Mouse (Mus musculus): ENCODE measurements at regions not wholly inside any gene's neighbourhood (a gene's known extent, or its start where the extent isn't known, plus 50 kb on each side); places are given as distances from the start of the nearest gene placed in this dataset.
A peak's percentile ranks its signal among the peaks of the same experiment; 100 is the strongest.

DNA sequence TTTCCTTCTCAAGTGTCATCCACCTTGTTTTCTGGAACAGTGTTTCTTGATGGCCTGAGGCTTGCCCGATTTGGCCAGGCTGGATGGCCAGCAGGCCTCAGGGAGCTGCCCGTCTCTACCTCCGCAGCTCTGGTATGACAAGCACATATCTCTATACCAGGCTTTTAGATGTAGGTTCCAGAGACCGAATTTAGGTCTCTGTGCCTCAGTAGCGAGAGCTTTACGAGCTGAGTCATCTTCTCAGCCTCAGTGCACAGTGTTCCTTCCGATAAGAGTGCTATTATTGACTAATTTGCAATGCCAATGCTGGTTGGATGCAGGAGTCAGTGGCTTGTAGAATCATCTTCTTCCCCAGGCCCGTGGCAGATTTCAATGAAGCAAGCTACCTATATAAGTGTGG lies 243.4 kb upstream of the Cxcr4 start:
- no peaks in the 10 kb centered on the region for H3K36me3 ChIP-seq (replicated peaks)
- H3K27me3 ChIP-seq (ENCODE audit: poor library complexity, severe bottlenecking), result no peaks in the 10 kb centered on the region
- no peak for DNase-seq (ENCODE audit: extremely low spot score, low spot score)
- no peak overlapping the region for H3K4me3 ChIP-seq
- no peaks in the 10 kb centered on the region for H3K9me3 ChIP-seq
- no peak overlapping the region for H3K27ac ChIP-seq
- H3K4me1 ChIP-seq, result peaks cover 27% of the 10 kb centered on the region
- 92% methylated on average over 8 of the region's 8 CpGs for WGBS

DNA sequence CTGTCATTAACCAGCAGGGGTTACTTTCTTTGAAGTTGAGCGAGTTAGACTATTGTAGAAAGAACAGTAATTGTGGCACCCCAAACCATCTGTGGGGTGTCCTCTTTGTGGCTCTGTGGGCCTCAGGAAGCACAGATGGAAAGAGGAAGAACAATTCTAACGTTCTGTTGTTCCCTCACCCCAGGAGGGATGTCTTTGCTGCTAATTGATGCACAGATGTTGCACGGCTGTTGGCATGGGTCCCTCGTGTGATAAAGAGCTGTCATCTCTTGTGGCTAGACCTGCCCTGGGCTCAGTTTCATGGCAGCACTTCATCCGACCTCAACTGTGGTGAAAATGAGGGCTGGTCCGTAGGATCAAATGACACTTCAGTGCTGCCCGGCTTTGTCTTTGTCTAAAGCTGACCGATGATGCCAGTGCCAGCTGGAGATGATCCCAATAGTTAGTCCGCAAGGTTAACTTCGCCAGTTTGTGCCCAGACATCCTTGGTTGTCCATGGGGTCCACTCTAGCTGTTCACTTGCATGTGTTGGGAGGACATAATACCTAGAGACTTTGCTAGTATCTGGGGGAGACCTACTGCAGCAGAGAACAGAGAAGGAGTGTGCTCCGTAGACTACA lies 241.1 kb upstream of the Cxcr4 start:
- no peaks in the 10 kb centered on the region for H3K9me3 ChIP-seq
- H3K27me3 ChIP-seq (ENCODE audit: poor library complexity, severe bottlenecking), result no peaks in the 10 kb centered on the region
- no peaks in the 10 kb centered on the region for H3K36me3 ChIP-seq (replicated peaks)
- peaks cover 42% of the 10 kb centered on the region for H3K4me1 ChIP-seq
- WGBS, result 43% methylated on average over 11 of the region's 11 CpGs
- DNase-seq (ENCODE audit: extremely low spot score, low spot score), result no peak
- no peak overlapping the region for H3K27ac ChIP-seq
- H3K4me3 ChIP-seq, result no peak overlapping the region

DNA sequence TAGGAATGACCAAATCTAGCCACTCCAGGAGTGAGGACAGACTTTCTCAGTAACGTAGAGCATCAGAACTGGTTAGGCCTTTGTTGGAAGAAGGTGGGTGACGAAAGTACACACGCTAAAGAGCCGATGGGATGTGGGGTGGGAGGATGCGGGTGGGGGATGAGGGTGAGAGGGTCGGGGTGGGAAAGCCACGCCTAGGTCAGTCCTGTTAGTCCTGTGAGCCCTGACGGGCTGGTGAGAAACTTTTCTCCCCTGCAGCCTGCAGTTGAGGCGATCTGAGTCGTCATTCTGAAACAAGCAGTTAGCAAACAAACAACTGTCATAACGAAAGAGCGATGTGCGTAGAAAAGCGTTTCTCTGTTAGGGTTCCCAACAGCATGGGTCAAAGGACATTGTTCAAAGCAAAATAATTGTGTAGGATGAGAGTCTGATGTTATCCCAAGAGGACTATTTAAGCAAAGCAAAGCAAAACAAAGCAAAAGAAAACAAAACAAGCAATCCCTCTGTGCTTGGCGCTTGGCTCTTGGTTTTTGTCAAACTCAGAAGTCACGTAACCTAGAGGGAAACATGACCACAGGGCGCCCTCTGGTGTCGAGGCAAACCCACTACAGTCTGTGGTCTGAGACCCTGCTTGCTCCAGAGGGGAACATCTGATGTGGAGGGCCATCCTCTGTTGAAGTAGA lies 240.2 kb upstream of the Cxcr4 start:
- H3K4me1 ChIP-seq, result peaks cover 36% of the 10 kb centered on the region
- no peaks in the 10 kb centered on the region for H3K9me3 ChIP-seq
- no peaks in the 10 kb centered on the region for H3K27me3 ChIP-seq (ENCODE audit: poor library complexity, severe bottlenecking)
- H3K27ac ChIP-seq, result peak overlapping the region; percentile 75
- H3K4me3 ChIP-seq, result no peak overlapping the region
- peak; percentile 82 for DNase-seq (ENCODE audit: extremely low spot score, low spot score)
- no peaks in the 10 kb centered on the region for H3K36me3 ChIP-seq (replicated peaks)
- WGBS, result 51% methylated on average over 18 of the region's 18 CpGs

DNA sequence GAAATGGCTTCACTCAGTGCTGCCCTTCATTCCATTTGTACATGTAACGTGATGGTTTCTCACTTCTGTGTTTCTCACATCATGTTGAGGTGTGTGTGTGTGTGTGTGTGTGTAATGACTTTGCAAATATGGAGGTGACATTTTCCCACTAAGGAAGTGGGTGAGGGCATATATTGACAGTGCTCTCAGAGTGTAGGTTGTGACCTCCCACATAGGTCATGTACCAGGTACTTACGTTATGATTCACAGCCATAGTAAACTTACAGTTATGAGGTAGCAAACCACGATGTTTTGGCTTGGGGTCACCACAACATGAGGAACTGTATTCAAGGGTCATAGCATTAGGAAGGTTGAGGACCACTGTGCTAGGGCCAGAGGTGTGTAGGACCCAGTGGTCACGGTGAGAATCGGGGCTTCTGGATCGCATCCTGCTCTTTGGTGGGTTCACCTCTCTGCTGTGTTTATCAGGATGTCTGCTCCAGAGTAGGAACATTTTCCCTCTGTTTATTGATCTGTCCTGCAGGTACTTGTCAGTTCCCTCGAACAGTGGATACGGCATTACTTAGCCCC lies 238.7 kb upstream of the Cxcr4 start:
- no peak for DNase-seq (ENCODE audit: extremely low spot score, low spot score)
- WGBS, result 92% methylated on average over 8 of the region's 8 CpGs
- H3K27me3 ChIP-seq (ENCODE audit: poor library complexity, severe bottlenecking), result no peaks in the 10 kb centered on the region
- H3K27ac ChIP-seq, result no peak overlapping the region
- H3K4me3 ChIP-seq, result no peak overlapping the region
- peaks cover 28% of the 10 kb centered on the region for H3K4me1 ChIP-seq
- no peaks in the 10 kb centered on the region for H3K36me3 ChIP-seq (replicated peaks)
- H3K9me3 ChIP-seq, result no peaks in the 10 kb centered on the region

DNA sequence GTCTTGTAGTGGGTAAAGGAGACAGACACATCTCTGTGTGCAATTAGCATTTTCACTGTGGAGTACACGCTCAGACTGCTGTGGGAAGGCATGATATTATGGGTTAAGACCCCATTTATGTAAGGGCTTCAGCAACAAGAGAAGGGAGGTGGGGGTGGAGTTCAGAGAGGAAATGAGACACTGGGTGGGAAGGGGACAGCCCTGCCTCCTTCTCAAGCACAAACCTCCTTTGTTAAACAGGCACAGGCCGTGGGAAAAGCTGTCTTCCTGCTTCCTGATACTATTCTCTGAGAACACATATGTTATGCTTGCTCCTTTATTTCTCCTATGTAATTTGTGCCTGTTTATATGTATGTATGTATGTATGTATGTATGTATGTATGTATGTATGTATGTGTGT lies 237.4 kb upstream of the Cxcr4 start:
- no peaks in the 10 kb centered on the region for H3K36me3 ChIP-seq (replicated peaks)
- no peak overlapping the region for H3K27ac ChIP-seq
- H3K9me3 ChIP-seq, result no peaks in the 10 kb centered on the region
- no peak for DNase-seq (ENCODE audit: extremely low spot score, low spot score)
- H3K27me3 ChIP-seq (ENCODE audit: poor library complexity, severe bottlenecking), result peaks cover 6% of the 10 kb centered on the region; the same call in 1 of the 2 replicates
- H3K4me3 ChIP-seq, result no peak overlapping the region
- H3K4me1 ChIP-seq, result peaks cover 28% of the 10 kb centered on the region
- 45% methylated on average over 2 of the region's 2 CpGs for whole genome bisulfite sequencing

DNA sequence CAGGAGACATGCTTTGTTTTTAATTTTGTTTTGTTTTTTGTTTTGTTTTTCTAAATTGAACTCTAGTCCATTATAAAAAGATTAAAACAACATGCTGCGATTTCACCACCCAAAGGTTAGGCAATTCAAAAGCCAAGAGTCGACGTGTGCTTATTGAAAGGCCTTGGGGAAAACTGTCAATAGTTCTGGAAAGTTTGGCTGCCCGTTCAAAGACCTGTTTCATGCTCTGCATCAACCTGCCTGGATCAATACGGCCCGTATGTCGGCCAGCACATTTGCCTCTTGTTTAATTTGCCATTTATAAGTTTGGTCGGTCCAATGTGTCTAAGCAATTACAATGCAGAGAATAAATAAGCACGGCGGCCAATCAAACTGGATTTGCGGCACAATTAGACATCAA lies 234.3 kb upstream of the Cxcr4 start:
- H3K9me3 ChIP-seq, result no peaks in the 10 kb centered on the region
- WGBS, result 89% methylated on average over 11 of the region's 11 CpGs
- H3K4me3 ChIP-seq, result no peak overlapping the region
- no peaks in the 10 kb centered on the region for H3K36me3 ChIP-seq (replicated peaks)
- H3K27me3 ChIP-seq (ENCODE audit: poor library complexity, severe bottlenecking), result peaks cover 6% of the 10 kb centered on the region; the same call in 1 of the 2 replicates
- DNase-seq (ENCODE audit: extremely low spot score, low spot score), result no peak
- no peak overlapping the region for H3K27ac ChIP-seq
- peaks cover 24% of the 10 kb centered on the region for H3K4me1 ChIP-seq

DNA sequence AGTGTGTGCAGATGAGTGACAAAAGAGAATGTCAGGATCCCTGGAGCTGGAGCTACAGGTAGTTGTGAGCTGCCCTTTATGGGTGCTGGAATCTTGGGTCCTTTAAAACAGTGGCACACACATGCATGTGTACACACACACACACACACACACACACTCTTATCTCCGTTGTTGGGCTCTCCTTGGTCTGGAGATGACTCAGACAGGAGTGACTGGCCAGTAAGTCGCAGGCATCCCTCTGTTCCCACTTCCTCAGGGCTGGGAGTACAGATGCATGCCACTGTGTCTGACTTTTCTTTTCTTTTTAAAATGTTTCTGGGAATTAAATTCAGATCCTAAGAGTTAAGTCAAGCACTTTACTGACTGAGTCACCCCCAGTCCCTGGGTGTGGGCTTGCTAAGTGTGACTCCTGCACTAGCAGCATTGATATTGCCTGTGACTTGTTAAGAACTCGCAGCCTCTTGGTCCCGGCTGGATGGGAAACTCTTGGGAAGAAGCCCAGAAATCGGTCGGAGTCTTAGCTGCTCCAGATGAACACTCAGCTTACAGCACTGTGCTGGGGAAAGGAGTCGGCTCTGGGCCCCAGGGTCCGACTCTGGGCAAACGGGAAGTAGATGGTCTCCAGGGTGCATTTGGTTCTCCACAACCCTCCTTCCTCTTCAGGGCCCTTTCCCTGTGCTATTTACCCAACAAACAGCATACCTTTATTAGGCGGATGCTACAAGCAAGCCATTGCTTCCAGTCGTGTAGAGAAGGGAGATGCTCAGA lies 233.0 kb upstream of the Cxcr4 start:
- peaks cover 24% of the 10 kb centered on the region for H3K4me1 ChIP-seq
- H3K27ac ChIP-seq, result 0 out of 2 replicates have a peak overlapping the region, but pooled peaks have one; percentile 40
- no peaks in the 10 kb centered on the region for H3K9me3 ChIP-seq
- peaks cover 6% of the 10 kb centered on the region; the same call in 1 of the 2 replicates for H3K27me3 ChIP-seq (ENCODE audit: poor library complexity, severe bottlenecking)
- H3K4me3 ChIP-seq, result no peak overlapping the region
- DNase-seq (ENCODE audit: extremely low spot score, low spot score), result no peak
- no peaks in the 10 kb centered on the region for H3K36me3 ChIP-seq (replicated peaks)
- 80% methylated on average over 11 of the region's 11 CpGs for WGBS

DNA sequence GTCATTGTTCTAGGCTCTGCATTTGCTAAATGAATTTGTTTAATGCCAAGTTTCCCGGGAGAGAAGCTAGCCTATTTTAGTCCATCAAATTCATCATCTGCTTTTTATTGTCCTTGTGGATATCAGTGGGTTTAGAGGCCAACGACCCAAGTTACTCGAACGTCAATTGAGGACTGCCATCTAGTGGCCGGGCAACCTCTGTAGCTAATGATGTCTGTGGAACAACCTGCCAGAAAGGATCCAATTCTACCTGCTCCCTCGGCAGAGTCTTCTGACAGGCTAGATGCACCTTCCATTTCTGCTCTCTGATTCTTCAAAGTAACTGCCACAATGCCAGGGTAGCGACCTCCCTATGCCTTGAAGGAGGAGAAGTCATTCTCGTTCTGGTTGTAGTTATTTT lies 232.1 kb upstream of the Cxcr4 start:
- WGBS, result 8% methylated on average over 8 of the region's 8 CpGs
- Histone ChIP-seq H3K27ac (peak overlapping the region; percentile 41; the same call in 1 of the 2 replicates), H3K4me3 (no peak overlapping the region), H3K27me3 (ENCODE audit: poor library complexity, severe bottlenecking) (peaks cover 6% of the 10 kb centered on the region; the same call in 1 of the 2 replicates), H3K9me3 (no peaks in the 10 kb centered on the region), H3K36me3 (replicated peaks) (no peaks in the 10 kb centered on the region), H3K4me1 (peaks cover 18% of the 10 kb centered on the region)
- peak; percentile 78 for DNase-seq (ENCODE audit: extremely low spot score, low spot score)

DNA sequence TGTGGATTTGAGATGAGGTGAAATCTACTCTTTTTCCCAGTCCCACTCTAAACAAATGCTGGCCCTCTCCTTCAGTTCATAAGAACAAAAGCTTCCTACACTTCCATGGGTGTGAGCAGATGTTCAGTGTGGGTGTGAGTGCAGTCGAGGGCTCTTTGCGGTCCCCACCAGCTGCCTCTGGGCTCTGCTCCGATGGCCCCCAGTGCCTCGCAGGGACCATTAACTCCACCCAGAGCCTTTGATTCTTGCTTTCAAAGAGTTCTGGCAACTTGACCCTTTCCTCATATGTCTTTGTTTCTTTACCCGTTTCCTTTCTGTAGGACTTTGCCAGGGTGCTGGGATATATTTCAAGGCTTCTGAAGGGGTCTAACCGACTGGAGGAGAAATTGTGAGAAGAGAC lies 229.9 kb upstream of the Cxcr4 start:
- Histone ChIP-seq H3K36me3 (replicated peaks) (no peaks in the 10 kb centered on the region), H3K27ac (0 out of 2 replicates have a peak overlapping the region, but pooled peaks have one; percentile 21), H3K4me1 (peaks cover 9% of the 10 kb centered on the region), H3K4me3 (no peak overlapping the region), H3K27me3 (ENCODE audit: poor library complexity, severe bottlenecking) (peaks cover 6% of the 10 kb centered on the region; the same call in 1 of the 2 replicates), H3K9me3 (no peaks in the 10 kb centered on the region)
- 87% methylated on average over 6 of the region's 6 CpGs for WGBS
- no peak for DNase-seq (ENCODE audit: extremely low spot score, low spot score)

DNA sequence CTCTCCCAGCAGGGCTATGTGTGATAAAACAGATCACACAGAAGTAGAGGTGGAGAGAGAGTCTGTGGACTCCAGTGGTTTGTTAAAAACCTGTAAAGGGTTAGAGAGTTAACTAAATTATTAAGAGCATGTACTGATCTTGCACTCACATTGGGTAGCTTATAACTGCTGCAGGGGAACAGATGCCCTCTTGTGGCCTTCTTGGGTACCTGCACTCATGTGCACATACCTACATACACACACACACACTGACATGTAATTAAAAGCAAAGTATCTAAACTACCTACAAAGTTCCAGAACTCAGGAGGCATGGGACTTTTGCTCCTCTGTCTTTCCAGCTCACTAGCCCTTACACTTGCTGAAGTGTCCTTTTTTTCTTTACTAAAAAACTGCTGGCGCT lies 228.4 kb upstream of the Cxcr4 start:
- WGBS, result 100% methylated on average over 1 of the region's 1 CpGs
- H3K27me3 ChIP-seq (ENCODE audit: poor library complexity, severe bottlenecking), result peaks cover 6% of the 10 kb centered on the region; the same call in 1 of the 2 replicates
- no peak for DNase-seq (ENCODE audit: extremely low spot score, low spot score)

DNA sequence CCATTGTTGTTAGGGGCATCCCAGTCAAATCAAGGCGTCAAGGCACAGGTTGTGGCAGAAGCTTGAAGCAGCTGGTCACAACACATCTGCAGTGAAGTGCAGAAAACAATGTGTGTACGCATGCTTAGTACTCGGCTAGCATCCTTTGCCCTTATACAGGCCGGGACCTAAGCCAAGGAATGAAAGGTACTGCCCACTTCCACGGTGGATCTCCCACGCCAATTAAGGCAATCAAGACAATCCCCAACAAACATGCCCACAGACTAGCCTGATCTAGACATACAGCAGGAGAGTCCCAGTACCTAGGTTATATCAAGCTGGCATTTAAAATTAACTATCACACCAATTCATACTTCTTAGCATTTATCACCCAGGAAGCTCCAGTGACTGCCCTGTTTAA lies 227.5 kb upstream of the Cxcr4 start:
- Histone ChIP-seq H3K9me3 (no peaks in the 10 kb centered on the region), H3K36me3 (replicated peaks) (no peaks in the 10 kb centered on the region), H3K27me3 (ENCODE audit: poor library complexity, severe bottlenecking) (no peaks in the 10 kb centered on the region), H3K27ac (no peak overlapping the region), H3K4me1 (peaks cover 9% of the 10 kb centered on the region), H3K4me3 (no peak overlapping the region)
- 96% methylated on average over 6 of the region's 6 CpGs for WGBS
- no peak for DNase-seq (ENCODE audit: extremely low spot score, low spot score)

More for the DNA sequence above, 228.4 kb upstream of the Cxcr4 start:
- no peak overlapping the region for H3K27ac ChIP-seq
- no peaks in the 10 kb centered on the region for H3K9me3 ChIP-seq
- peaks cover 9% of the 10 kb centered on the region for H3K4me1 ChIP-seq
- no peaks in the 10 kb centered on the region for H3K36me3 ChIP-seq (replicated peaks)
- no peak overlapping the region for H3K4me3 ChIP-seq

DNA sequence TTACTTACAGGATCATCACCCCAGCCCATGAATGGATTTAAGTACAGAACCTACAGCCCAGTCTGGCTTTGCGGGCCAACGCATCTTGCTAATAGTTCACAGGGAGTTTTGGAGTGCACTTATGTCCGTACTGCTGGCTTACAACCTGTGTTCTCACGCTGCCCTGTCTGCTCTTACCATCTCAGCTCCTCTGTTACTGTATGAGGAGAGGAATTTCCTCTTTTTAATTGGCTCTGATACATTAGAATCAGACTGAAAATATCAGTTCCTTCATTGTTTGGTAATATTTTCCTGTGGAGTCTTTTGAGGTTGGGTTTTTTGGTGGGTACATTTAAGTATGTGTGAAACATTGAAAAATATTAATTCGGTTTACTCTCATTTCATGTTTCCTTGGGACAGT lies 221.3 kb upstream of the Cxcr4 start:
- DNase-seq (ENCODE audit: extremely low spot score, low spot score), result no peak
- 79% methylated on average over 5 of the region's 5 CpGs for WGBS
- no peaks in the 10 kb centered on the region for H3K27me3 ChIP-seq (ENCODE audit: poor library complexity, severe bottlenecking)
- no peaks in the 10 kb centered on the region for H3K9me3 ChIP-seq
- H3K4me3 ChIP-seq, result no peak overlapping the region
- no peak overlapping the region for H3K27ac ChIP-seq
- no peaks in the 10 kb centered on the region for H3K4me1 ChIP-seq
- H3K36me3 ChIP-seq (replicated peaks), result no peaks in the 10 kb centered on the region
